Mouse (Mus musculus) midbrain, postnatal 0 days (tissue): ENCODE data around the gene Exoc4. TPM values are rescaled to one million over a fixed set of nuclear protein-coding genes. Genes with fewer than 3 reads are reported as not detected.

Experiments used
- ATAC-seq: fragments of 200-750 bp; cut with Nextera tagmentation; 2 replicates; pipeline ENCODE4 v1.8.0; 2017; ENCODE audit warnings: moderate number of reproducible peaks, mild to moderate bottlenecking, moderate TSS enrichment, moderate library complexity; ENCODE audit not compliant: low FRiP score
- DNase-seq: peaks from one replicate; pipeline ENCODE4 v3.0.0-alpha.2; 2015; ENCODE audit warnings: low spot score
- H3K27ac ChIP-seq: fragments of 300-500 bp; sonication (generic); 2 replicates; pipeline ENCODE4 v1.5.1; 2014; ENCODE audit warnings: low read depth, mild to moderate bottlenecking, low read length, mixed read lengths
- H3K27me3 ChIP-seq: fragments of 300-500 bp; sonication (generic); 2 replicates; pipeline ENCODE4 v1.6.1; 2014; ENCODE audit warnings: low read length, control low read depth, mixed read lengths; ENCODE audit not compliant: insufficient read depth
- H3K36me3 ChIP-seq: fragments of 300-500 bp; sonication (generic); 2 replicates; pipeline ENCODE4 v1.6.1; 2014; ENCODE audit warnings: low read length, control low read depth, mixed read lengths; ENCODE audit not compliant: insufficient read depth
- H3K4me1 ChIP-seq: fragments of 300-500 bp; sonication (generic); 2 replicates; pipeline ENCODE4 v1.6.1; 2014; ENCODE audit warnings: mild to moderate bottlenecking, control low read depth, antibody characterized with exemption, low read length, mixed read lengths; ENCODE audit not compliant: insufficient read depth
- H3K4me2 ChIP-seq: fragments of 300-500 bp; sonication (generic); 2 replicates; pipeline ENCODE4 v1.6.1; 2014; ENCODE audit warnings: low read depth, mild to moderate bottlenecking, low read length, mixed read lengths; ENCODE audit not compliant: poor library complexity, severe bottlenecking
- H3K4me3 ChIP-seq: fragments of 300-500 bp; sonication (generic); 2 replicates; pipeline ENCODE4 v1.5.1; 2014; ENCODE audit warnings: low read depth, mild to moderate bottlenecking, low read length, moderate library complexity
- H3K9ac ChIP-seq: fragments of 300-500 bp; sonication (generic); replicated peaks from 2 replicates; pipeline ENCODE4 v1.6.1; 2014; ENCODE audit warnings: mild to moderate bottlenecking, low read length, moderate library complexity, mixed read lengths; ENCODE audit not compliant: poor library complexity, severe bottlenecking
- H3K9me3 ChIP-seq: fragments of 300-500 bp; sonication (generic); 2 replicates; pipeline ENCODE4 v1.6.1; 2016; ENCODE audit warnings: low read length, control low read depth
- CTCF ChIP-seq: IDR thresholded peaks from 2 replicates; pipeline ENCODE4 v1.5.1; 2016; ENCODE audit warnings: antibody characterized with exemption, mild to moderate bottlenecking
- WGBS: fragments of 180-500 bp; shearing (Covaris S2); extraction: QIAGEN DNeasy Blood & Tissue Kit; methylation state at CpG from one replicate; pipeline ENCODE4 v1.1.7; 2014; 5-methylcytosine and 5-hydroxymethylcytosine counted together
- polyA plus RNA-seq: library from polyadenylated mRNA; unstranded; fragments of >200 nt; fragmentation: Nextera tagmentation; extraction: Ambion mirVana; gene quantifications from 2 replicates; pipeline ENCODE4 v1.2.1, GENCODE M21; 2015
- total RNA-seq: library from RNA; depleted of rRNA; stranded (reverse); fragments of >200 nt; gene quantifications from 2 replicates; pipeline ENCODE4 v1.2.3, GENCODE M21; 2014; rRNA removed

Gene Exoc4
- total and polyA plus RNA-seq, 2 experiments from 2014 or later, result 29.5 to 72.5 TPM

DNA sequence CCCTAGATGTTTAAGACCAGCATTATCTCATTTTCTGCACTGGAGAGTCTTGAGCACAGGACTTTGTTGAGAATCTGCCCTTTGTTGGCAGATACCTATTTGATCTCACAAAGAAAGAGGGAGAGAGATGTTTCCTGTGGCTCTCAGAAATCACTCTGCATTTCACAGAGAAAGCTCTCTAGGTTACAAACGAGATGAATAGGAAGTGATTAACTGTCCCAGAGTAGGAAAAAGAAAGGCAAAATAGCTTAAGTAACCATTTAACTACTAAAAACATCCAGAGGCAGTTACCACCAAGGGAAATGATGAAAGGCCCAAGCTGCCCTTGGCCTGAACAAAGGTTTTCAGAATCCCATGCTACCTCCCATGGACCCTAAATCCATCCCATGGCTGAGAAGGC, 754.1 kb downstream of the Exoc4 start:
- DNase-seq (no peak), ATAC-seq (no peak)
- Histone ChIP-seq H3K4me2 (no peak overlapping the region), H3K27ac (no peak overlapping the region), H3K27me3 (no peaks in the 10 kb centered on the region), H3K4me3 (no peak overlapping the region), H3K9ac (no peak overlapping the region), H3K9me3 (no peaks in the 10 kb centered on the region), H3K36me3 (no peaks in the 10 kb centered on the region), H3K4me1 (no peaks in the 10 kb centered on the region)
- 18% methylated on average over 1 of the region's 1 CpGs for WGBS
- no peak for TF ChIP-seq CTCF

- ATAC-seq, result no peak
- Histone ChIP-seq H3K4me2 (no peak overlapping the region), H3K27me3 (no peaks in the 10 kb centered on the region), H3K9me3 (no peaks in the 10 kb centered on the region), H3K4me3 (no peak overlapping the region), H3K9ac (no peak overlapping the region), H3K36me3 (no peaks in the 10 kb centered on the region), H3K4me1 (no peaks in the 10 kb centered on the region), H3K27ac (no peak overlapping the region)
- no peak for DNase-seq
- 58% methylated on average over 6 of the region's 6 CpGs for WGBS
- TF ChIP-seq CTCF, result no peak
Measured at GRCm38 (mm10) chr6:34013469-34013868, 764.6 kb downstream of the Exoc4 start.

Other genes starting within 250 kb of the Exoc4 start
- 77.8 and 93.5 TPM in 2 replicates for gene Chchd3, start 188.8 kb upstream of the Exoc4 start, total RNA-seq
- gene Chchd3, start 188.8 kb upstream of the Exoc4 start, polyA plus RNA-seq, result 107 and 115 TPM in 2 replicates